Mouse (Mus musculus) liver, adult 2 months (tissue): ENCODE data around the gene Sap30bp. TPM values are rescaled to one million over a fixed set of nuclear protein-coding genes. Genes with fewer than 3 reads are reported as not detected.

ENCODE experiments used
- DNase-seq: peaks from one replicate; pipeline ENCODE4 v3.0.0-alpha.2; 2011; ENCODE audit warnings: low read depth, low spot score; ENCODE audit errors: extremely low read depth
- H3K27ac ChIP-seq: fragments of 200-500 bp; replicated peaks from 2 replicates; pipeline ENCODE4 v1.5.1; 2012; ENCODE audit warnings: low read depth, mild to moderate bottlenecking, control low read depth, inconsistent platforms, low read length; ENCODE audit not compliant: insufficient read depth
- H3K27me3 ChIP-seq: fragments of 200-500 bp; 2 replicates; pipeline ENCODE4 v1.6.1; 2012; ENCODE audit warnings: mild to moderate bottlenecking, moderate library complexity, low read length, inconsistent platforms; ENCODE audit not compliant: control insufficient read depth, insufficient read depth
- H3K36me3 ChIP-seq: fragments of 200-500 bp; 2 replicates; pipeline ENCODE4 v1.6.1; 2012; ENCODE audit warnings: low read length, inconsistent platforms; ENCODE audit not compliant: control insufficient read depth, insufficient read depth
- H3K4me1 ChIP-seq: fragments of 200-500 bp; 2 replicates; pipeline ENCODE4 v1.6.1; 2011; ENCODE audit warnings: low read length; ENCODE audit not compliant: control insufficient read depth, insufficient read depth
- H3K4me3 ChIP-seq: fragments of 200-500 bp; 2 replicates; pipeline ENCODE4 v1.5.1; 2011; ENCODE audit warnings: low read depth, mild to moderate bottlenecking, control low read depth, low read length, moderate library complexity; ENCODE audit not compliant: insufficient read depth
- H3K79me2 ChIP-seq: fragments of 200-500 bp; 2 replicates; pipeline ENCODE4 v1.6.1; 2012; ENCODE audit warnings: inconsistent platforms, mild to moderate bottlenecking, low read length, moderate library complexity; ENCODE audit not compliant: control insufficient read depth, insufficient read depth
- H3K9ac ChIP-seq: fragments of 200-500 bp; 2 replicates; pipeline ENCODE4 v1.6.1; 2012; ENCODE audit warnings: low read depth, mild to moderate bottlenecking, control low read depth, inconsistent platforms, low read length
- CTCF ChIP-seq: fragments of 200-500 bp; IDR thresholded peaks from 2 replicates; pipeline ENCODE4 v1.5.1; 2011; ENCODE audit warnings: low read depth, low read length, control low read depth
- POLR2A ChIP-seq: fragments of 200-500 bp; IDR thresholded peaks from 2 replicates; pipeline ENCODE4 v1.6.1; 2011; ENCODE audit warnings: low read length, control low read depth; ENCODE audit not compliant: insufficient read depth; ENCODE audit errors: extremely low read depth
- WGBS: fragments of 180-500 bp; shearing (Covaris S2); methylation state at CpG from one replicate; pipeline ENCODE4 v1.1.7; 2018; 5-methylcytosine and 5-hydroxymethylcytosine counted together
- polyA plus RNA-seq: library from polyadenylated mRNA; depleted of rRNA; stranded (reverse); fragments of >200 nt; gene quantifications from 2 replicates; pipeline ENCODE4 v1.2.3, GENCODE M21; 2012
- total RNA-seq: library from RNA; depleted of rRNA; stranded (reverse); fragments of >200 nt; gene quantifications from 2 replicates; pipeline ENCODE4 v1.2.3, GENCODE M21; 2014

Gene Sap30bp
- total and polyA plus RNA-seq, 2 experiments: 12.7 to 16.0 TPM

DNA sequence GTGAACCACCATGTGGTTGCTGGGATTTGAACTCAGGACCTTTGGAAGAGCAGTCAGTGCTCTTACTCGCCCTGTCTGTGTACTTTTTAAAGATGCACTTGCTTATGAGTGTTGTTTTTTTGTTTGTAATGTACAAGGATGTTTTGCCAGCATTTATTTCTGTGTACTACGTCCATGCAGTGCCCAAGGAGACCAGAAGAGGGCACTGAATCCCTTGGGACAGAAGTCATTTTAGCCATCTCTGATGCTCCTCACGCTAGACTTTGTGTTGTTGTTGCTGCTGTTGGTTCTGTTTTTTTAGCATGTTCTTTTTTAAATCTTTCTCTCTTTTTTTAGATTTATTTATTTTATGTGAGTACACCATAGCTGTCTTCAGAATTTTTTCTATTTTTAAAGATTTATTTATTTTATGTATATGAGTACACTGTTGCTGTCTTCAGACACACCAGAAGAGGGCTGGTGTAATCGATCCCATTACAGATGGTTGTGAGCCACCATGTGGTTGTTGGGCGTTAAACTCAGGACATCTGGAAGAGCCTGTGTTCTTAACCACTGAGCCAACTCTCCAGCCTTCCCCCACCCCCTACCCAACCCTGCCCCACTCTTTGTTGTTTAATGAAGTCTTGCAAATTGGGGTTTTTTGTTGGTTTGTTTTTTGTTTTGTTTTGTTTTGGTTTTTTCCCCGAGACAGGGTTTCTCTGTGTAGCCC, 12.8 kb upstream of the Sap30bp start:
- peak; percentile 53 for DNase-seq
- H3K79me2 ChIP-seq: no peaks in the 10 kb centered on the region
- TF ChIP-seq POLR2A (no peak), CTCF (peak; percentile 43; the same call in 1 of the 2 replicates)
- no peaks in the 10 kb centered on the region for H3K27me3 ChIP-seq
- no peaks in the 10 kb centered on the region for H3K4me1 ChIP-seq
- H3K4me3 ChIP-seq: no peak overlapping the region
- H3K27ac ChIP-seq: no peak overlapping the region
- peaks cover 19% of the 10 kb centered on the region; the same call in 1 of the 2 replicates for H3K36me3 ChIP-seq
- H3K9ac ChIP-seq: no peak overlapping the region
- 45% methylated on average over 6 of the region's 6 CpGs for WGBS

- H3K36me3 ChIP-seq: peaks cover 17% of the 10 kb centered on the region; the same call in 1 of the 2 replicates
- H3K27ac ChIP-seq: no peak overlapping the region
- H3K79me2 ChIP-seq: no peaks in the 10 kb centered on the region
- TF ChIP-seq CTCF (no peak), POLR2A (no peak)
- no peak for DNase-seq
- no peaks in the 10 kb centered on the region for H3K27me3 ChIP-seq
- H3K4me1 ChIP-seq: no peaks in the 10 kb centered on the region
- 100% methylated on average over 1 of the region's 1 CpGs for WGBS
- H3K4me3 ChIP-seq: no peak overlapping the region
- no peak overlapping the region for H3K9ac ChIP-seq
Observed at GRCm38 (mm10) chr11:115921986-115922385, 11.1 kb upstream of the Sap30bp start.

DNA sequence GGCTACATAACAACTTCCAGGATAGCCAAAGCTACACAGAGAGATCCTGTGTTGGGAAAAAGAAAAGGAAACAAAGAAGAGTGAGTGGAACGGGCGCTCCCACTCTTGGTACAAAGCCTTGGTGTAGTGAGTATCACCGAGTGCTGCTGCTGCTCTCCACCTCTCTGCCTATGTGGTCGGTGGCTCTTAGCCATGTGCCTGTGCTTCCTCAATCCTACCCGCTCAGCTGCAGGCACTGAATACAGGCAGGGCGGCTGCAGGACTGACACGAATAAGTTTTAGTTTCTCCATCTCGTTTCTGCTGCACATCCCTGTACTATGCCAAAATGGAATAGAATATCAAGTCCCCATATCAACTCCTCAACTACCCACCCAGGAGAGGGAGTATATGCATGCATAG, 4.1 kb upstream of the Sap30bp start:
- DNase-seq: no peak
- TF ChIP-seq CTCF (no peak), POLR2A (no peak)
- no peaks in the 10 kb centered on the region for H3K27me3 ChIP-seq
- H3K9ac ChIP-seq: no peak overlapping the region
- 89% methylated on average over 8 of the region's 8 CpGs for WGBS
- H3K79me2 ChIP-seq: peaks cover 7% of the 10 kb centered on the region; the same call in 1 of the 2 replicates
- H3K4me3 ChIP-seq: no peak overlapping the region
- peaks cover 4% of the 10 kb centered on the region for H3K4me1 ChIP-seq
- peaks cover 13% of the 10 kb centered on the region; the same call in 1 of the 2 replicates for H3K36me3 ChIP-seq
- no peak overlapping the region for H3K27ac ChIP-seq

DNA sequence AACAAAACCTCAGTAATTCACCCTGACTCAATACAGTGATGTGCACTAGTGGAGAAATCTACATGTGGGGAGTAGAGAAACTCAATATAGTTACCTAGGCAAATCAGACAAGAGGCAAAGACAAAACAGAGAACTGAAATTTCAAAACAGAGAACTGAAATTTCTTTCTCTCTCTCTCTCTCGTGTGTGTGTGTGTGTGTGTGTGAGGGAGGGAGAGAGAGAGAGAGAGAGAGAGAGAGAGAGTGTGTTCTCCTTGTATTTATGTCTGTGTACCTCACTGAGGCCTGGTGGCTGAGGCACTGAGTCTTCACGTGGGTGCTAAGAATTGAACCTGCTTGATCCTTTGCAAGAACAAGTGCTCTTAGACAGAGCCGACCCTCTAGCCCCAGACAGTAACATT, 3.3 kb upstream of the Sap30bp start:
- Histone ChIP-seq H3K27me3 (no peaks in the 10 kb centered on the region), H3K27ac (no peak overlapping the region), H3K4me3 (no peak overlapping the region), H3K9ac (no peak overlapping the region), H3K4me1 (peaks cover 4% of the 10 kb centered on the region), H3K79me2 (peaks cover 7% of the 10 kb centered on the region; the same call in 1 of the 2 replicates), H3K36me3 (peaks cover 9% of the 10 kb centered on the region; the same call in 1 of the 2 replicates)
- TF ChIP-seq POLR2A (no peak), CTCF (no peak)
- 65% methylated on average over 3 of the region's 3 CpGs for WGBS
- DNase-seq: no peak

DNA sequence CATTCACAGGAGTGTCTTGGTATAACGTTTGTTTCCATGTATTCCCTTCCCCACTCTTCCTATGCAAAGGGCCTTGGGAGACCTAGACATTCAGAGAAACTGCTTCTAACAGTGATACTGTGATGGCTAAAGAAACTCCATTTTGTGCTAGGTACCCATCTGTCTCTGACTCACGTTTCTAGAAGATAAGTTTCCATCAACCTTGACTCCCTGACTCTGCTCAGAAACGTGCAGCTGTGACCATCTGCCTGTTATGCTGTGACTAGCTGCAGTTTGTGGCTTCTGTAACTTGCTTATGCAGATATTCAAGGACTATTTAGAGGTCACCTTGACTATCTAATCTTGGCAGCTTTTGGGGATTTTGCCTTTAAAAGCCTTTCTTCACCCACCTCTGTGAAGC, 1.8 kb upstream of the Sap30bp start:
- H3K27me3 ChIP-seq: no peaks in the 10 kb centered on the region
- peaks cover 7% of the 10 kb centered on the region; the same call in 1 of the 2 replicates for H3K79me2 ChIP-seq
- peaks cover 4% of the 10 kb centered on the region for H3K4me1 ChIP-seq

DNA sequence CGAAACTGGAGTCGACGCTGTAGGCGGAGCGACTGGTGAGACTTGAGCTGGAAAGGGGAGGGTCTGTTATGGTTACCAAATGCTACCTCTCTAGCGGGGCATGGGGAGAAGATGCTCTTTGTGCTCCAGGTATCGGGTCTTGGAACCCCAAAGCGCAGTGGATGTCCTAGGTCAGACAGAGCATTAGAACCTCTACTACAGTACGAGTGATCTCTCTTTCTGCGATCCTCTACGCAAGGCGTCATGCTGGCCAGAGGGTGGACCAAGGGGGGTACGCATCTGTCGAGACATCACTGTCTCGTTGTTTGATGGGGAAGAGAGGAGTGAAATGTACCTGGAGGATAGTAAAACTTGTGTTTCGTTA, 647 bp downstream of the Sap30bp start:
- H3K79me2 ChIP-seq: peaks cover 7% of the 10 kb centered on the region; the same call in 1 of the 2 replicates
- H3K36me3 ChIP-seq: peaks cover 16% of the 10 kb centered on the region
- no peak overlapping the region for H3K27ac ChIP-seq
- 0% methylated on average over 16 of the region's 16 CpGs for WGBS
- H3K4me3 ChIP-seq: peak overlapping the region; percentile 68
- peaks cover 4% of the 10 kb centered on the region for H3K4me1 ChIP-seq
- DNase-seq: no peak
- peak overlapping the region; percentile 69 for H3K9ac ChIP-seq
- TF ChIP-seq CTCF (no peak), POLR2A (no peak)
- H3K27me3 ChIP-seq: no peaks in the 10 kb centered on the region

More for the DNA sequence above, 1.8 kb upstream of the Sap30bp start:
- no peak overlapping the region for H3K9ac ChIP-seq
- no peak for DNase-seq
- 69% methylated on average over 3 of the region's 3 CpGs for WGBS
- H3K27ac ChIP-seq: no peak overlapping the region
- no peak overlapping the region for H3K4me3 ChIP-seq
- peaks cover 12% of the 10 kb centered on the region; the same call in 1 of the 2 replicates for H3K36me3 ChIP-seq
- TF ChIP-seq POLR2A: no peak
- no peak for TF ChIP-seq CTCF
